Mouse (Mus musculus): ENCODE results near the gene Fxyd3. TPM values are rescaled to one million over a fixed set of nuclear protein-coding genes. Genes with fewer than 3 reads are reported as not detected.

Fxyd3 gene
- polyA plus RNA-seq, 1 experiment from 2014 or later, result 70.8 TPM

GRCm38 (mm10) chr7:31113800-31114199 is 37.3 kb upstream of the Fxyd3 start:
- H3K4me2 ChIP-seq (replicated peaks), result peak overlapping the region; percentile 56
- WGBS, result 67% methylated on average over 6 of the region's 6 CpGs
- no peak overlapping the region for H3K4me3 ChIP-seq (replicated peaks)

GRCm38 (mm10) chr7:31112036-31112435 is 35.5 kb upstream of the Fxyd3 start:
- Histone ChIP-seq H3K4me1 (replicated peaks) (peaks cover 15% of the 10 kb centered on the region; the same call in 1 of the 2 replicates), H3K9me3 (no peaks in the 10 kb centered on the region), H3K4me3 (replicated peaks) (no peak overlapping the region), H3K36me3 (no peaks in the 10 kb centered on the region), H3K27me3 (replicated peaks) (no peaks in the 10 kb centered on the region), H3K4me2 (replicated peaks) (no peak overlapping the region), H3K27ac (no peak overlapping the region), H3K9ac (no peak overlapping the region)
- 37% methylated on average over 4 of the region's 4 CpGs for WGBS
- ATAC-seq, result no peak

More at GRCm38 (mm10) chr7:31113800-31114199, 37.3 kb upstream of the Fxyd3 start:
- H3K27me3 ChIP-seq (replicated peaks), result no peaks in the 10 kb centered on the region
- ATAC-seq, result no peak
- no peaks in the 10 kb centered on the region for H3K9me3 ChIP-seq
- H3K4me1 ChIP-seq (replicated peaks), result peaks cover 15% of the 10 kb centered on the region; the same call in 1 of the 2 replicates
- no peak overlapping the region for H3K9ac ChIP-seq
- no peaks in the 10 kb centered on the region for H3K36me3 ChIP-seq
- no peak overlapping the region for H3K27ac ChIP-seq

- Histone ChIP-seq H3K9me3 (no peaks in the 10 kb centered on the region), H3K4me1 (replicated peaks) (peaks cover 15% of the 10 kb centered on the region; the same call in 1 of the 2 replicates), H3K4me2 (replicated peaks) (no peak overlapping the region), H3K4me3 (replicated peaks) (no peak overlapping the region), H3K36me3 (no peaks in the 10 kb centered on the region), H3K27me3 (replicated peaks) (no peaks in the 10 kb centered on the region), H3K27ac (no peak overlapping the region), H3K9ac (no peak overlapping the region)
- ATAC-seq, result no peak
- WGBS, result 73% methylated on average over 15 of the region's 15 CpGs
Observed at GRCm38 (mm10) chr7:31110861-31111385, 34.4 kb upstream of the Fxyd3 start.

- WGBS, result 86% methylated on average over 5 of the region's 5 CpGs
- Histone ChIP-seq H3K9ac (no peak overlapping the region), H3K36me3 (no peaks in the 10 kb centered on the region), H3K27me3 (replicated peaks) (no peaks in the 10 kb centered on the region), H3K9me3 (no peaks in the 10 kb centered on the region), H3K4me3 (replicated peaks) (no peak overlapping the region), H3K27ac (no peak overlapping the region), H3K4me1 (replicated peaks) (0 out of 2 replicates have a peak, but pooled peaks cover 7% of the 10 kb centered on the region), H3K4me2 (replicated peaks) (no peak overlapping the region)
- ATAC-seq, result no peak
Observed at GRCm38 (mm10) chr7:31109796-31110195, 33.3 kb upstream of the Fxyd3 start.

GRCm38 (mm10) chr7:31109091-31109490 is 32.6 kb upstream of the Fxyd3 start:
- H3K9ac ChIP-seq, result no peak overlapping the region
- H3K4me2 ChIP-seq (replicated peaks), result no peak overlapping the region
- ATAC-seq, result 0 out of 2 replicates have a peak, but pooled peaks have one; percentile 14
- no peak overlapping the region for H3K27ac ChIP-seq
- no peak overlapping the region for H3K4me3 ChIP-seq (replicated peaks)
- WGBS, result 40% methylated on average over 7 of the region's 7 CpGs
- 0 out of 2 replicates have a peak, but pooled peaks cover 7% of the 10 kb centered on the region for H3K4me1 ChIP-seq (replicated peaks)
- H3K9me3 ChIP-seq, result no peaks in the 10 kb centered on the region
- H3K36me3 ChIP-seq, result no peaks in the 10 kb centered on the region
- H3K27me3 ChIP-seq (replicated peaks), result no peaks in the 10 kb centered on the region

GRCm38 (mm10) chr7:31107781-31108180 is 31.3 kb upstream of the Fxyd3 start:
- Histone ChIP-seq H3K4me2 (replicated peaks) (no peak overlapping the region), H3K9me3 (no peaks in the 10 kb centered on the region), H3K4me1 (replicated peaks) (0 out of 2 replicates have a peak, but pooled peaks cover 7% of the 10 kb centered on the region), H3K9ac (no peak overlapping the region), H3K36me3 (no peaks in the 10 kb centered on the region), H3K4me3 (replicated peaks) (no peak overlapping the region), H3K27me3 (replicated peaks) (no peaks in the 10 kb centered on the region), H3K27ac (no peak overlapping the region)
- ATAC-seq, result no peak
- WGBS, result 86% methylated on average over 11 of the region's 11 CpGs

GRCm38 (mm10) chr7:31106166-31106565 is 29.7 kb upstream of the Fxyd3 start:
- WGBS, result 50% methylated on average over 3 of the region's 3 CpGs
- H3K4me3 ChIP-seq (replicated peaks), result no peak overlapping the region
- H3K36me3 ChIP-seq, result no peaks in the 10 kb centered on the region
- ATAC-seq, result no peak
- H3K27ac ChIP-seq, result no peak overlapping the region
- no peaks in the 10 kb centered on the region for H3K9me3 ChIP-seq
- 0 out of 2 replicates have a peak, but pooled peaks cover 2% of the 10 kb centered on the region for H3K4me1 ChIP-seq (replicated peaks)
- H3K4me2 ChIP-seq (replicated peaks), result no peak overlapping the region
- no peak overlapping the region for H3K9ac ChIP-seq
- no peaks in the 10 kb centered on the region for H3K27me3 ChIP-seq (replicated peaks)

GRCm38 (mm10) chr7:31105061-31105768 is 28.7 kb upstream of the Fxyd3 start:
- Histone ChIP-seq H3K27ac (no peak overlapping the region), H3K4me1 (replicated peaks) (no peaks in the 10 kb centered on the region), H3K9me3 (no peaks in the 10 kb centered on the region), H3K27me3 (replicated peaks) (no peaks in the 10 kb centered on the region), H3K36me3 (no peaks in the 10 kb centered on the region), H3K4me2 (replicated peaks) (no peak overlapping the region), H3K4me3 (replicated peaks) (no peak overlapping the region), H3K9ac (no peak overlapping the region)
- ATAC-seq, result no peak
- WGBS, result 57% methylated on average over 15 of the region's 15 CpGs

GRCm38 (mm10) chr7:31100786-31101185 is 24.3 kb upstream of the Fxyd3 start:
- no peaks in the 10 kb centered on the region for H3K36me3 ChIP-seq
- no peak for ATAC-seq
- H3K9ac ChIP-seq, result no peak overlapping the region
- no peak overlapping the region for H3K4me3 ChIP-seq (replicated peaks)
- H3K27ac ChIP-seq, result no peak overlapping the region
- 71% methylated on average over 14 of the region's 14 CpGs for WGBS
- no peak overlapping the region for H3K4me2 ChIP-seq (replicated peaks)
- H3K27me3 ChIP-seq (replicated peaks), result no peaks in the 10 kb centered on the region
- H3K4me1 ChIP-seq (replicated peaks), result no peaks in the 10 kb centered on the region
- H3K9me3 ChIP-seq, result no peaks in the 10 kb centered on the region

- no peak overlapping the region for H3K27ac ChIP-seq
- H3K4me1 ChIP-seq (replicated peaks), result no peaks in the 10 kb centered on the region
- no peak overlapping the region for H3K9ac ChIP-seq
- ATAC-seq, result no peak
- no peak overlapping the region for H3K4me3 ChIP-seq (replicated peaks)
- WGBS, result 89% methylated on average over 6 of the region's 6 CpGs
- H3K4me2 ChIP-seq (replicated peaks), result no peak overlapping the region
- H3K9me3 ChIP-seq, result no peaks in the 10 kb centered on the region
- H3K36me3 ChIP-seq, result no peaks in the 10 kb centered on the region
- H3K27me3 ChIP-seq (replicated peaks), result no peaks in the 10 kb centered on the region
Observed at GRCm38 (mm10) chr7:31099612-31099982, 23.1 kb upstream of the Fxyd3 start.

GRCm38 (mm10) chr7:31098697-31099611 is 22.4 kb upstream of the Fxyd3 start:
- ATAC-seq, result no peak
- Histone ChIP-seq H3K36me3 (no peaks in the 10 kb centered on the region), H3K9ac (no peak overlapping the region), H3K9me3 (no peaks in the 10 kb centered on the region), H3K27ac (no peak overlapping the region), H3K4me2 (replicated peaks) (no peak overlapping the region), H3K4me3 (replicated peaks) (no peak overlapping the region), H3K4me1 (replicated peaks) (no peaks in the 10 kb centered on the region), H3K27me3 (replicated peaks) (no peaks in the 10 kb centered on the region)
- 78% methylated on average over 22 of the region's 22 CpGs for WGBS

GRCm38 (mm10) chr7:31097583-31098248 is 21.2 kb upstream of the Fxyd3 start:
- peak; percentile 93 for ATAC-seq
- peak overlapping the region; percentile 23 for H3K4me3 ChIP-seq (replicated peaks)

More at GRCm38 (mm10) chr7:31097583-31098248, 21.2 kb upstream of the Fxyd3 start:
- Histone ChIP-seq H3K9me3 (no peaks in the 10 kb centered on the region), H3K27ac (no peak overlapping the region), H3K4me2 (replicated peaks) (peak overlapping the region; percentile 55), H3K9ac (0 out of 2 replicates have a peak overlapping the region, but pooled peaks have one; percentile 28), H3K4me1 (replicated peaks) (no peaks in the 10 kb centered on the region), H3K27me3 (replicated peaks) (no peaks in the 10 kb centered on the region), H3K36me3 (no peaks in the 10 kb centered on the region)
- WGBS, result 37% methylated on average over 20 of the region's 20 CpGs
